Mouse (Mus musculus) cerebellum, postnatal 14 days (tissue): ENCODE measurements around the gene C1qtnf4.
A peak's percentile ranks its signal among the peaks of the same experiment; 100 is the strongest.

ENCODE experiments used
- DNase-seq, 2 experiments: peaks; one replicate each; pipeline ENCODE4 v3.0.0; 2021; ENCODE audit warnings: mixed read lengths in 2 of 2

C1qtnf4 gene

GRCm38 (mm10) chr2:90885218-90886041 is at the start of gene C1qtnf4:
C1qtnf4 (plus strand) TSS chr2:90885860.
- DNase-seq = peak; percentile 76 to 78

DNA sequence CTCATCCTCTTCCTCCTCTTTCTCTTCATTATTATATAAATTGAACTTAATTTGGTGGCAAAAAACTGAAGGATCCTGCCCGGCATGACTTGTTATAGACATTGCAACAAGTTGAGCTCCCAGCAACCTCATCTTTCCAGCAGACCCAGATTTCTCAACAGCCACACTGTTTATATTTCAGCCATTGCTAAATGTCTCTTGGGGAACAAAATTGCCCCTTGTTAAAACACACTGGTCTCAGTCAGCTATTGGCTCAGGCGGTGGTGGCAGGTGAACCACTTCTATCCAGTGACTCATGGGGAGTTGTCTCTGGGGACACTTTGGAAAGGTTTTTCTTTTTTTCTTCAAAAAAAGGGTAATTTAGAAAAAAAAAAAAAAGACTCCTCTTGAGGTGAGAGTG is 47.0 kb upstream of the C1qtnf4 start:
- no peak for DNase-seq

GRCm38 (mm10) chr2:90843666-90844065 is 42.0 kb upstream of the C1qtnf4 start:
- DNase-seq = no peak

- DNase-seq = peak in 1 of 2 experiments; percentile 15
Observed at GRCm38 (mm10) chr2:90844262-90844661, 41.4 kb upstream of the C1qtnf4 start.

GRCm38 (mm10) chr2:90845234-90845633 is 40.4 kb upstream of the C1qtnf4 start:
- DNase-seq = no peak

DNA sequence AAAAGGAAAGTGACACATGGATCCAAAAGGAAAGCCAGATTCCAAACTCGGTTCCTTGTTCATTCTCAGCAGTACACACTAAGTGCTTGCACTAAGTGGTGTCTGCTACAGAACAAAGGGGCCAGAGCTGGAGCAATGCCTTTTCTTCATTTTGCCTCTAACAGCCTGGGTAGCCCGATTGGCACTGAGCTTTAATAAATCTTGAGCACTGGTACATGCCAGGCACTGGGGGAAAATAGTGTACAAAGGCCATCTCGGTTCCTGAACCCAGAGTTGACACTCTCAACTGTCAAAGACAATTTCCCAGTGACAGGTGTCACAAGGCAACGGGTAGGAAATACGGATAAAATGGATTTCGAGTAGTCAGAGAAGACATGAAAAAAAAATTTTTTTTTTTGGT is 39.5 kb upstream of the C1qtnf4 start:
- peak; percentile 32 to 49 for DNase-seq

- no peak for DNase-seq
Observed at GRCm38 (mm10) chr2:90846597-90846954, 39.1 kb upstream of the C1qtnf4 start.

- DNase-seq = peak; percentile 99 to 100
Observed at GRCm38 (mm10) chr2:90846955-90847680, 38.5 kb upstream of the C1qtnf4 start, which contains the start of gene Mtch2. Mtch2 (plus strand) TSS chr2:90847155.

DNA sequence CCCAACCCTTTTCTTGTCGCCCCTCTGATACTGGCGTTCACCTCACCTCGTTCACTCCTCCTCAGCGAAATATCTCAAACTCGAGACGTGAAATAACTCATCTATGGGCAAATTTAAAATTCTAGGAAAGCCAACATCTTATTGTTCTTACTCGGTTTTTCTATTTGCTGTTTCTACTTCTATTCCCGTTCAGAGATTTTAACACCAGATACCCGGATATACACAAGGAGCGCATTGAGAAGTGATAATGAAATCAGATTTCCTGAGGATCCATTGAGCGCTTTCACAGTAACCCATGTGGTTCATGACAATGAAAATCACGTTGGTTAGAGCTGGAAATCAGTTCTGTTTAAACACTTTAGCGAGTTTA is 38.0 kb upstream of the C1qtnf4 start:
- peak in 1 of 2 experiments; percentile 47 for DNase-seq

DNA sequence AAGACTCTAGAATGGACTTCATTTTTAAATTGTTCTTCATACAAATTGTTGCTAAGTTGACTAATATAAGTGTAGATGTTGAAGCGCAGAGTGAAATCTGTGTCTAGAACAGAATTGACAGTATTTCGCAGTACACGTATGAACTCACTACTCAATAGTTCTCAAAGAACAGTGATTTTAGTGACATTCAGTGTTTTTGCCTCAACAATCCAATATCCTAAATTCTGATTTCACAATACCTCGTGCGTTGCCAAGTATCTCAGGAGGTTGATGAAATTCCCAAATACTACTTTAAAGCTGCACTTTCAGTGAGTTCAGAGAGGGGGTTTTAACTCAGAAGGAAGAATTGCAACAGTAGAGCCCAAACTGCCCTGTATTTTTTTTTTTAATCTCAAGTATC is 37.3 kb upstream of the C1qtnf4 start:
- DNase-seq = no peak

GRCm38 (mm10) chr2:90850401-90850800 is 35.3 kb upstream of the C1qtnf4 start:
- DNase-seq = peak; percentile 64 to 82

- DNase-seq = no peak
Observed at GRCm38 (mm10) chr2:90861486-90861885, 24.2 kb upstream of the C1qtnf4 start.

GRCm38 (mm10) chr2:90864184-90864583 is 21.5 kb upstream of the C1qtnf4 start:
- no peak for DNase-seq

GRCm38 (mm10) chr2:90866524-90866923 is 19.1 kb upstream of the C1qtnf4 start:
- DNase-seq = peak; percentile 91 to 94

DNA sequence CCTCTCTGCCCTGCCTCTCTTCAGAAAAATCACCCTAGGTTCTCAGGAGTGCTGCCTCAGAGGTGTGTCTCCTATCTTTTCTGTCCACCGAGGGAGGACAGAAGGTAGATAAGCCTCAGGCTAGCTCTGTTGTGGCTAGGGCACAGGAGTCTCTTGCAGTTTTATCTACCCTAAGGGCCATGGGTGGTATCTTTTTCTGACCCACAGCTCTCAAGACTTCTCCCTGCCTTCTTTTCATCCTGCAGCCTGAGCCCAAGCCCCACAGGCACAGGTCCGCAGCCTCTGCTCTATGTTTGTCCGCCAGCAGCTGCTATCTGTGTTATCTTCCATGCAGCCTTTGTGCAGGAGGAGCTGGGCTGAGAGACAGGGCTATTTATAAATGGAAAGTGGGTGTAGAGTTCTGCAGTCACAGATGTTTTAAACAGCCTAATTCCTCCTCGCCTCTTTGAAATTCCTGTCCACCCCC is 15.5 kb upstream of the C1qtnf4 start:
- no peak for DNase-seq

DNA sequence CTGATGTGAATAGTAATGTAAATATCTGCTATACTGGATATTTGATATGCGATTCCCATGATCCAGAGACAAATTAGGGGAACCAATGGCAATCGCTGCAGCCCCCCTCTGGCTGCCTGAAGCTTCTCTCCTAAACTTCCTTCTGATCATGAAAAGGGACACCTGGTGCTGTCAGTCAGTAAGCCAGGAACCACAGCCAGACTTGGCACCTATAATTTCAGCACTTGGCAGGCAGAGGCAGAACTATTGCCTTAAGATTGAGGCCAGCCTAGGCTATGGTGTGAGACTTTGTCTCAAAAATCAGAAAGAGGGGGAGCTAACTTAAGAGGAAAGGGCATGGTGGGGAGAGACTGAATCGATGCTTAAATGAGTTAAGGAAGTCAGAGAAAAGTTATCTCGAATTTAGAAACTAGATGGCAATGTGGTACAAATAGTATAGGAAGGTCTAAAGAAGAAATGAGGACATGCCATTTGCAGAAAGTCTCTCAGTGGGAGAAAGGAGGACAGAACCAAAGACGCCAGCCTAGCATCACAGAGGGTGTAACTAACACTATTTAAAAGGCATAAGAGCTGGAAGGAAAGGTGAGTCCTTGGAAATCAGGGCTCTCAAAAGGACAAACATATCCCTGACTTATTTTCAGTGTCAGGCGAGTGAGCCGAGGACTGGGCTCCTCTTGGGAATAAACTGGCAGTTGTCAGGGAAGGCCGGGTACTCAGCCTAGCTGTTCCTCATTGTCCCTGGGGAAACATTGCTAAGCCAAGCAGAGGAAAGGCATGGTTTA is 14.3 kb upstream of the C1qtnf4 start:
- DNase-seq = peak in 1 of 2 experiments; percentile 68

DNA sequence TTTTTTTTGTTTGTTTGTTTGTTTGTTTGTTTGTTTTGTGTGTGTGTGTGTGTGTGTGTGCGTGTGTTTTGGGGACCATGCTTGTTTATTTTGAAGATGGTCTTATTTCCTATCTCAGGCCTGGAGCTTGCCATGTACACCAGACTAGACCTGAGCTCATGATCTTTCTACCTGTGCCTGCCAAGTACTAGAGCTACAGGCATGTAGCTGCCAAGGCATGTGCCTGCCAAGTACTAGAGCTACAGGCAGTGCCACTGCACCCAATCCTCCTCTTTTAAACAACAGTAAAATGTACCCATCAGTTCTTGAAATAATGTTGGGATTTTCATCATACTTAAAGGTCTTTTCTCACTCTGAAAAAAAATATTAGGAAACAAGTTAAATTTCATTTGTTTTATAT is 11.6 kb upstream of the C1qtnf4 start:
- DNase-seq = peak; percentile 47 to 57

DNA sequence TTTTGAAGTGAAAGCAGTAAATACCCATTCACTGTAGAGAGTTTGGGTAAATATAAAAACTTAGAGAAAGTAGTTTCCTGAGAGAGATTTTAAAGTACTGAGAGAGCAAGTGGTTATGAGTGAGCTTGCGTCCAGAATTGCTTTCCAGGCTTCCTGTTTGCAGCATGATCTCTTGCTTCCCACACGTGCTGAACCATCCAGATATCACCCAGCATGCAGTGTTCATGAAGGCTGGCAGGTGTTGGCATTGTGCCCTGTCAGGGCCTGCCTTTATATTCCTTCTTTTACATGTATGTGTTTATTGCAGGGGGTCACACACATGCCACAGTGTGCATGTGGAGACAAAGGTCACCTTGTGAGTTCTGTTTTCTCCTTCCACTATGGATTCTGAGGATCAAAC is 10.4 kb upstream of the C1qtnf4 start:
- no peak for DNase-seq

GRCm38 (mm10) chr2:90877584-90878259 is 7.9 kb upstream of the C1qtnf4 start:
- DNase-seq = no peak

DNA sequence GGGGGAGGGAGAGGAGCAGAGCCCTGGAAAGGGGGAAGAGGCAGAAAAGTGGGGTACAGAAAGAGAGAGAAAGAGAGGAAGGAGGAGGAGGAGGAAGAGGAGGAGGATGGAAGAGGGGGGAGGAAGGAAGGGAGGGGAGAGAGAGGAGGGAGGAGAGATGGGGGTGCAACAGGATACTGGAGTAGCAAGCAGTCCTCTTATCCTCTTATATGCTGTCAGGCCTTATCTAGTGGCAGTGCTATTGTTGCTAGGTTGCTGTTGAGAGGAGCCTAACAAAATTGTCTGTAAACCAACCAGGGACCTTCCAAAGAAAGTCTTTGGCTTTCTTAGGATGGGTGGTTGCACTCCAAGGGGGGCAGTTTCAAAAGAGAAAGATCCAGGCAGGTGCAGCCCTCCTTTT is 6.2 kb upstream of the C1qtnf4 start:
- DNase-seq = no peak

- DNase-seq = no peak
Observed at GRCm38 (mm10) chr2:90880144-90880785, 5.4 kb upstream of the C1qtnf4 start.

- no peak for DNase-seq
Observed at GRCm38 (mm10) chr2:90881824-90882223, 3.8 kb upstream of the C1qtnf4 start.
